Mouse (Mus musculus) midbrain, embryonic 12.5 days (tissue): Measurements from ENCODE around the gene Arl3. TPM values are rescaled to one million over a fixed set of nuclear protein-coding genes. Genes with fewer than 3 reads are reported as not detected.
A peak's percentile ranks its signal among the peaks of the same experiment; 100 is the strongest.

Experiments used
- ATAC-seq: fragments of 200-750 bp; cut with Nextera tagmentation; 2 replicates; pipeline ENCODE4 v1.8.0; 2017; ENCODE audit warnings: low read depth, moderate TSS enrichment, moderate library complexity; ENCODE audit not compliant: low FRiP score
- H3K27ac ChIP-seq: fragments of 300-500 bp; sonication (generic); replicated peaks from 2 replicates; pipeline ENCODE4 v1.5.1; 2016; ENCODE audit warnings: mild to moderate bottlenecking
- H3K27me3 ChIP-seq: fragments of 300-500 bp; sonication (generic); 2 replicates; pipeline ENCODE4 v1.6.1; 2016; ENCODE audit warnings: mild to moderate bottlenecking
- H3K36me3 ChIP-seq: fragments of 300-500 bp; sonication (generic); 2 replicates; pipeline ENCODE4 v1.6.1; 2016
- H3K4me1 ChIP-seq: fragments of 300-500 bp; sonication (generic); 2 replicates; pipeline ENCODE4 v1.6.1; 2016
- H3K4me2 ChIP-seq: fragments of 300-500 bp; sonication (generic); replicated peaks from 2 replicates; pipeline ENCODE4 v1.6.1; 2016; ENCODE audit warnings: mild to moderate bottlenecking, moderate library complexity
- H3K4me3 ChIP-seq: fragments of 300-500 bp; sonication (generic); 2 replicates; pipeline ENCODE4 v1.5.1; 2016; ENCODE audit warnings: mild to moderate bottlenecking
- H3K9ac ChIP-seq: fragments of 300-500 bp; sonication (generic); replicated peaks from 2 replicates; pipeline ENCODE4 v1.6.1; 2016; ENCODE audit warnings: mild to moderate bottlenecking, moderate library complexity
- H3K9me3 ChIP-seq: fragments of 300-500 bp; sonication (generic); 2 replicates; pipeline ENCODE4 v1.6.1; 2016; ENCODE audit warnings: mild to moderate bottlenecking
- WGBS: fragments of 180-500 bp; shearing (Covaris S2); methylation state at CpG from one replicate; pipeline ENCODE4 v1.1.7; 2016; 5-methylcytosine and 5-hydroxymethylcytosine counted together
- polyA plus RNA-seq: library from polyadenylated mRNA; unstranded; fragments of >200 nt; fragmentation: Nextera tagmentation; extraction: Ambion mirVana; gene quantifications from 2 replicates; pipeline ENCODE4 v1.2.1, GENCODE M21; 2016

Gene Arl3
- polyA plus RNA-seq, 1 experiment from 2014 or later, result 208 TPM

- Histone ChIP-seq H3K9me3 (no peaks in the 10 kb centered on the region), H3K27me3 (no peaks in the 10 kb centered on the region), H3K9ac (no peak overlapping the region), H3K36me3 (peaks cover 36% of the 10 kb centered on the region), H3K4me1 (no peaks in the 10 kb centered on the region), H3K4me2 (no peak overlapping the region), H3K27ac (no peak overlapping the region), H3K4me3 (no peak overlapping the region)
- ATAC-seq, result no peak
- whole genome bisulfite sequencing, result 93% methylated on average over 13 of the region's 13 CpGs
These were observed 33.7 kb upstream of the Arl3 start for GRCm38 (mm10) chr19:46606718-46607117.

- Histone ChIP-seq H3K9me3 (no peaks in the 10 kb centered on the region), H3K9ac (no peak overlapping the region), H3K27me3 (no peaks in the 10 kb centered on the region), H3K4me2 (no peak overlapping the region), H3K4me3 (no peak overlapping the region), H3K27ac (no peak overlapping the region), H3K4me1 (peaks cover 13% of the 10 kb centered on the region), H3K36me3 (peaks cover 20% of the 10 kb centered on the region)
- WGBS, result 93% methylated on average over 4 of the region's 4 CpGs
- ATAC-seq, result no peak
These were observed 29.4 kb upstream of the Arl3 start for GRCm38 (mm10) chr19:46602406-46602805.

DNA sequence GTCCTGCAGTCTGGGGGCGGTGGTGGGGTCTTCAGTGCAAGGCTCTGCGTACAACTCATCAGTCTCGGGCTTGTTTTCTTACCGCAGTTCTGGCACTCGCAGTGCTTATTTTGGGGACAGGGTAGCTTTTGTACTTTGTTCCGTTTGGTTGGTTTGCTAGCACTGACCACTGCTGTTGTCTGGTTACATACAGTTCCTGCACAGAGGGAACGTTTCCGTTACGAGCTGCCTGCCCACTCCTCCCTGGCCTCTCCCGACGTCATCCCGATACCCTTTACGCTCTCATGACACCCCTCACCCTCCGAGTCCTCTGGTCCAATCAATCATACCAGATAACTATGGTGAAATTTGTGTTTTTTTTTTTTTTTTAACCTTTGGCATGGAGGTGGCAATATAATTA, 28.5 kb upstream of the Arl3 start:
- Histone ChIP-seq H3K9me3 (no peaks in the 10 kb centered on the region), H3K36me3 (peaks cover 11% of the 10 kb centered on the region), H3K9ac (no peak overlapping the region), H3K4me1 (peaks cover 13% of the 10 kb centered on the region), H3K4me3 (no peak overlapping the region), H3K27me3 (no peaks in the 10 kb centered on the region), H3K4me2 (no peak overlapping the region), H3K27ac (no peak overlapping the region)
- no peak for ATAC-seq
- WGBS, result 90% methylated on average over 14 of the region's 14 CpGs

GRCm38 (mm10) chr19:46600371-46600770, 27.4 kb upstream of the Arl3 start:
- no peak for ATAC-seq
- Histone ChIP-seq H3K4me3 (no peak overlapping the region; the same call in 1 of the 2 replicates), H3K27me3 (no peaks in the 10 kb centered on the region), H3K9me3 (no peaks in the 10 kb centered on the region), H3K9ac (no peak overlapping the region), H3K4me1 (peaks cover 13% of the 10 kb centered on the region), H3K27ac (no peak overlapping the region), H3K4me2 (peak overlapping the region; percentile 95; the same call in 1 of the 2 replicates), H3K36me3 (0 out of 2 replicates have a peak, but pooled peaks cover 2% of the 10 kb centered on the region)
- 86% methylated on average over 4 of the region's 4 CpGs for WGBS

DNA sequence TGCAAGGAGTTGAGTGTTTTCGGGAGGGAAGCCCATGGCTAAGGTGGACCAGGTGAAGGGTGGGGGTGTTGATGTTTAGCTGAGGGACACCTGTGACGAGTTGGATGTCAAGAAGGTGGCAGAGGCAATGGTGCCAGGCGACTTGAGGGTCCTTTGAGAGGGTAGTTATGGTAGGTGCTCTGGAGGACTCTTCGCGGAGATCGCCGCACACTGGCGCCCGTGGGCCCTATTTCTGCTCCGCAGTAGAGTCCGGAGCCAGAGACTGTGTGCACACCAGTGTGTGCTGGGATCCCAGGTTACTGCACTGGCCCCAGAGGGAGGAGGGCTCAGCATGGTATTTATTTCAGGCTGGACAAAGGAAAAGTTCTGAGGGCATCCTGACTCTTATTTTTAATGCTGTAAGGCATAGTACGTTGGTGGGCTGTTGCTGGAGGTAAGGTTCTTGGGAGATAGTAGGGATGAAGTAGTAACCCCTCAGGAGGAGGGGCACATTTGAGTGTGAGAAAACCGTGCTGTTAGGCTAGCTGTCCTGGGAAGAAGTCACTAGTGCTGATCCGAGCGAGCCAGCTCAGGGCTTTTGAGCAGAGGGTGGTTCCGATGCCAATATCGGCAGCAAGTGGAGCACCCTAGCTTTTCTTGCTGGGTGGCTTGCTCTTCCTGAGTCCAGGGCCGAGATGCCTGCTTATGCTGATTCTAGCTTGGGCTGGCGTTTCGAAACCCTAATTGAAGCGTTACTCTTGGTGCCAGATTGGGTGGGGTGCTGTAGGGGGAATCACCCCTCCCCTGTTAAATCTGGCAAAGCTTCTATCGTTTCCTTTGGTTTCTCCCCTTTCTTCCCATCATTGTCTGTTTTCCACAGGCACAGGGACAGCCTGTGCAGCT, 26.6 kb upstream of the Arl3 start:
- Histone ChIP-seq H3K4me2 (peak overlapping the region; percentile 95), H3K36me3 (0 out of 2 replicates have a peak, but pooled peaks cover 7% of the 10 kb centered on the region), H3K4me3 (peak overlapping the region; percentile 75), H3K27me3 (no peaks in the 10 kb centered on the region), H3K9me3 (no peaks in the 10 kb centered on the region), H3K27ac (no peak overlapping the region; the same call in 1 of the 2 replicates), H3K4me1 (peaks cover 13% of the 10 kb centered on the region), H3K9ac (peak overlapping the region; percentile 63)
- 21% methylated on average over 22 of the region's 22 CpGs for WGBS
- no peak; the same call in 1 of the 2 replicates for ATAC-seq

GRCm38 (mm10) chr19:46598720-46599252, 25.8 kb upstream of the Arl3 start, which contains the start of gene Wbp1l:
Gene Wbp1l (plus strand): TSS chr19:46599084.
- Histone ChIP-seq H3K36me3 (0 out of 2 replicates have a peak, but pooled peaks cover 13% of the 10 kb centered on the region), H3K4me2 (peak within 1 kb of the TSS; percentile 95), H3K9ac (peak within 1 kb of the TSS; percentile 63), H3K4me1 (peaks cover 13% of the 10 kb centered on the region), H3K9me3 (no peaks in the 10 kb centered on the region), H3K27me3 (no peaks in the 10 kb centered on the region), H3K27ac (no peak within 1 kb of the TSS; the same call in 1 of the 2 replicates), H3K4me3 (peak within 1 kb of the TSS; percentile 75)
- WGBS, result 1% methylated on average over 21 of the region's 22 CpGs
- peak; percentile 99 for ATAC-seq

DNA sequence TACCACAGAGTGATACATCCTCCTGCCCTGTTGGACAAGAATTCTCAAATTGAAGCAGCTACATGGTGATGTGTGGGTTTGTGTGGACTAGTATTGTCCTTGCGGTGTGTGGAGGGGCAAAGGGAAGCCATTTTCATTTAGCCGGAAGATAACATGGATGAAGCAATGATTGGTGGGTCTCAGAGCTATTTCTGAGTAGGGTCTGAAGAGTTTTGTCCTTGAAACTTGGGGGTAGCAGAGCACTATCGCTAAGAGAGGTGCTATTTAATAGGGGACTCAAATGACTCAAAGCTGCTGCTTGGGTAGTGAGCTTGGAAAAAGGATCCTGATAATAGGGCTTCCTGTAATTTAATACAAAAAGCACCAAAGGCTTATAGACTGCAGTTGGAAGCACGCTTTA, 25.2 kb upstream of the Arl3 start:
- Histone ChIP-seq H3K4me1 (peaks cover 13% of the 10 kb centered on the region), H3K27me3 (no peaks in the 10 kb centered on the region), H3K9ac (no peak overlapping the region), H3K9me3 (no peaks in the 10 kb centered on the region), H3K4me3 (peak overlapping the region; percentile 75; the same call in 1 of the 2 replicates), H3K36me3 (0 out of 2 replicates have a peak, but pooled peaks cover 13% of the 10 kb centered on the region), H3K27ac (no peak overlapping the region), H3K4me2 (peak overlapping the region; percentile 95)
- WGBS, result 85% methylated on average over 4 of the region's 4 CpGs
- no peak for ATAC-seq

GRCm38 (mm10) chr19:46592751-46593439, 19.9 kb upstream of the Arl3 start:
- no peaks in the 10 kb centered on the region for H3K9me3 ChIP-seq
- no peaks in the 10 kb centered on the region for H3K27me3 ChIP-seq
- no peak for ATAC-seq
- no peak overlapping the region for H3K4me2 ChIP-seq
- peaks cover 31% of the 10 kb centered on the region; the same call in 1 of the 2 replicates for H3K36me3 ChIP-seq
- H3K4me3 ChIP-seq, result no peak overlapping the region
- H3K9ac ChIP-seq, result no peak overlapping the region
- H3K4me1 ChIP-seq, result no peaks in the 10 kb centered on the region
- no peak overlapping the region for H3K27ac ChIP-seq
- 88% methylated on average over 9 of the region's 9 CpGs for WGBS

GRCm38 (mm10) chr19:46591575-46591974, 18.6 kb upstream of the Arl3 start:
- ATAC-seq, result no peak
- Histone ChIP-seq H3K27me3 (no peaks in the 10 kb centered on the region), H3K4me3 (no peak overlapping the region), H3K36me3 (peaks cover 31% of the 10 kb centered on the region; the same call in 1 of the 2 replicates), H3K9ac (no peak overlapping the region), H3K9me3 (no peaks in the 10 kb centered on the region), H3K4me1 (no peaks in the 10 kb centered on the region), H3K27ac (no peak overlapping the region), H3K4me2 (no peak overlapping the region)
- 87% methylated on average over 6 of the region's 6 CpGs for WGBS

GRCm38 (mm10) chr19:46587823-46588508, 15.0 kb upstream of the Arl3 start:
- Histone ChIP-seq H3K4me1 (no peaks in the 10 kb centered on the region), H3K27ac (no peak overlapping the region), H3K4me2 (no peak overlapping the region), H3K27me3 (no peaks in the 10 kb centered on the region), H3K9me3 (no peaks in the 10 kb centered on the region), H3K9ac (no peak overlapping the region), H3K36me3 (peaks cover 25% of the 10 kb centered on the region), H3K4me3 (no peak overlapping the region)
- WGBS, result 59% methylated on average over 13 of the region's 13 CpGs
- peak; percentile 65 for ATAC-seq

GRCm38 (mm10) chr19:46575196-46575595, 2.2 kb upstream of the Arl3 start:
- no peak for ATAC-seq
- H3K9ac ChIP-seq, result no peak overlapping the region
- no peaks in the 10 kb centered on the region for H3K27me3 ChIP-seq
- H3K9me3 ChIP-seq, result no peaks in the 10 kb centered on the region
- H3K4me2 ChIP-seq, result no peak overlapping the region
- H3K4me3 ChIP-seq, result no peak overlapping the region
- WGBS, result 84% methylated on average over 4 of the region's 4 CpGs
- H3K27ac ChIP-seq, result no peak overlapping the region
- peaks cover 28% of the 10 kb centered on the region for H3K4me1 ChIP-seq
- no peaks in the 10 kb centered on the region for H3K36me3 ChIP-seq
